Mouse (Mus musculus): ENCODE data around the gene Ap3d1. TPM values are rescaled to one million over a fixed set of nuclear protein-coding genes. Genes with fewer than 3 reads are reported as not detected.

The Ap3d1 gene
- polyA plus RNA-seq, 1 experiment from 2014 or later = 106 TPM

DNA sequence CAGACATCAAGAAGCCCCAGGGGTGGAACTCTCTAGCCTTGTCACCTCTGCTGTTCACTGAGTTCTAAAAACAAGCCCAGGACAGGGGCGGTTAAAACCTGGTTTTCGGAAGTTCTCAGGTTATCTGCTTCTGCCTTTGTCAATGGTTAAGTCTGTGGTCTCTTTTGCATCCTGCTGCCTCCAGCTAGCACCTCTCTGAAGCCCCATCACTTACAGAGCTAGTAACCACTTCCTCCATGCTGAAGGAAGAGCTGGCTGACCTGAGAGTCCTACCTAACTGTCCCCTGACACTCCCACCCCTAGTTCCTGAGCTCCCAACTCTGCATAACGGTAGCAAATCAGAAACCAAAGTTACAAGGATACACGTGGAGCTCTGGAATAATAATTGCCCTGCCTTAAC, 41.3 kb downstream of the Ap3d1 start:
- 47% methylated on average over 4 of the region's 4 CpGs for WGBS
- peaks cover 8% of the 10 kb centered on the region for H3K36me3 ChIP-seq
- peak overlapping the region; percentile 73 for H3K4me3 ChIP-seq
- H3K4me1 ChIP-seq (replicated peaks) = peaks cover 63% of the 10 kb centered on the region
- no peaks in the 10 kb centered on the region for H3K9me3 ChIP-seq
- peak overlapping the region; percentile 83 for H3K9ac ChIP-seq
- no peak for ATAC-seq (ENCODE audit: low read depth)
- no peaks in the 10 kb centered on the region for H3K27me3 ChIP-seq
- H3K4me2 ChIP-seq = peak overlapping the region; percentile 83
- H3K27ac ChIP-seq (replicated peaks) = no peak overlapping the region

- Histone ChIP-seq H3K4me3 (no peak overlapping the region), H3K27ac (replicated peaks) (no peak overlapping the region), H3K36me3 (peaks cover 1% of the 10 kb centered on the region), H3K4me2 (peak overlapping the region; percentile 83), H3K9ac (peak overlapping the region; percentile 83), H3K27me3 (no peaks in the 10 kb centered on the region), H3K4me1 (replicated peaks) (peaks cover 63% of the 10 kb centered on the region), H3K9me3 (no peaks in the 10 kb centered on the region)
- no peak for ATAC-seq (ENCODE audit: low read depth)
- WGBS = 90% methylated on average over 7 of the region's 7 CpGs
These were observed 42.0 kb downstream of the Ap3d1 start for GRCm38 (mm10) chr10:80700038-80700504.

DNA sequence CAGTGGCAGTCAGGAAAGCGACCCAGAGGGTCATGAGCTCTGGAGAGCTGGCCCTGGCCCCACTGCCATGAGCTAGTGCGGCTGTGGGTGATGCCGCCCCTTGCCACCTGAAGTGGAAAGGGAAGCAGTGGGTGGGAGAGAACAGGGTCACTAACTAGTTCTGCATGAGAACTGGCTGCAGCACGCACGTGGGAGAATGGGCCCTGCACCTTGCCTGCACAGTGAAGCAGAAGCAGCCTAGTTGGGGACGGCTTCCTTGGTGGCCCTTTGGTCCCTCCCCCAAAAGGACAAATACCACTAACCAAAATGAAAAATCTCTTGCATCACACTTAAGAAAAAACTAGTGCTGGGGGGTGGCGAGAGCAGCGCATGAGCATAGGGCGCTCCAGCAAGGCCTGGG, 43.5 kb downstream of the Ap3d1 start:
- no peaks in the 10 kb centered on the region for H3K27me3 ChIP-seq
- ATAC-seq (ENCODE audit: low read depth) = no peak
- 90% methylated on average over 9 of the region's 9 CpGs for WGBS

GRCm38 (mm10) chr10:80697812-80698211, 44.3 kb downstream of the Ap3d1 start:
- no peak for ATAC-seq (ENCODE audit: low read depth)
- WGBS = 80% methylated on average over 9 of the region's 9 CpGs
- Histone ChIP-seq H3K9ac (0 out of 2 replicates have a peak overlapping the region, but pooled peaks have one; percentile 34), H3K4me3 (no peak overlapping the region), H3K4me2 (no peak overlapping the region), H3K27me3 (no peaks in the 10 kb centered on the region), H3K36me3 (peaks cover 13% of the 10 kb centered on the region), H3K27ac (replicated peaks) (no peak overlapping the region), H3K4me1 (replicated peaks) (peaks cover 43% of the 10 kb centered on the region), H3K9me3 (no peaks in the 10 kb centered on the region)

More for the DNA sequence above, 43.5 kb downstream of the Ap3d1 start:
- Histone ChIP-seq H3K9ac (0 out of 2 replicates have a peak overlapping the region, but pooled peaks have one; percentile 22), H3K36me3 (peaks cover 10% of the 10 kb centered on the region), H3K27ac (replicated peaks) (no peak overlapping the region), H3K4me3 (no peak overlapping the region), H3K4me2 (no peak overlapping the region), H3K9me3 (no peaks in the 10 kb centered on the region), H3K4me1 (replicated peaks) (peaks cover 51% of the 10 kb centered on the region)

DNA sequence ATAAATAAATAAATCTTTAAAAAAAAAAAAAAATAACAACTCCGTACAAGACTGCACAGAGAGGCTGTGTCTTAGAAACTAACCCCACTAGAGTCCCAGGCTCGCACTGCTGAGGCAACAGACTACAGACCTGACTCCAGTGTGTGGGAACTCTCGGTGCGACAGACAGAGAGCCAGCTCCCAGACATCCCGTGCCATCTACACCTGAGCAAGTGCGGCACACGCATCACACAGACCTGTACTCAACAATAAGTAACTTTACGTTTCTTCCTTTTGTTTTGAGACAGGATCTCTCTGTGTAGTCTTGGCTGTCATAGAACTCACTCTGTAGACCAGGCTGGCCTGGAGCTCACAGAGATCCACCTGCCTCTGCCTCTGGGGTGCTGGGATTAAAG, 44.7 kb downstream of the Ap3d1 start:
- Histone ChIP-seq H3K27ac (replicated peaks) (no peak overlapping the region), H3K4me2 (no peak overlapping the region), H3K36me3 (peaks cover 16% of the 10 kb centered on the region), H3K27me3 (no peaks in the 10 kb centered on the region), H3K9ac (no peak overlapping the region), H3K9me3 (no peaks in the 10 kb centered on the region), H3K4me1 (replicated peaks) (peaks cover 39% of the 10 kb centered on the region), H3K4me3 (no peak overlapping the region)
- WGBS = 92% methylated on average over 8 of the region's 8 CpGs
- no peak for ATAC-seq (ENCODE audit: low read depth)

- peaks cover 38% of the 10 kb centered on the region for H3K4me1 ChIP-seq (replicated peaks)
- H3K4me3 ChIP-seq = no peak overlapping the region
- ATAC-seq (ENCODE audit: low read depth) = no peak
- no peak overlapping the region for H3K4me2 ChIP-seq
- 76% methylated on average over 12 of the region's 12 CpGs for WGBS
- peak overlapping the region; percentile 31; the same call in 1 of the 2 replicates for H3K9ac ChIP-seq
- H3K36me3 ChIP-seq = peaks cover 16% of the 10 kb centered on the region
- H3K9me3 ChIP-seq = no peaks in the 10 kb centered on the region
- peak overlapping the region; percentile 28; the same call in 1 of the 2 replicates for H3K27ac ChIP-seq (replicated peaks)
- H3K27me3 ChIP-seq = no peaks in the 10 kb centered on the region
These were observed 45.3 kb downstream of the Ap3d1 start for GRCm38 (mm10) chr10:80696502-80697392.

GRCm38 (mm10) chr10:80695801-80696501, 46.1 kb downstream of the Ap3d1 start:
- peaks cover 20% of the 10 kb centered on the region for H3K36me3 ChIP-seq
- peaks cover 33% of the 10 kb centered on the region for H3K4me1 ChIP-seq (replicated peaks)
- no peak overlapping the region; the same call in 1 of the 2 replicates for H3K9ac ChIP-seq
- H3K27me3 ChIP-seq = no peaks in the 10 kb centered on the region
- no peak for ATAC-seq (ENCODE audit: low read depth)
- H3K9me3 ChIP-seq = no peaks in the 10 kb centered on the region
- no peak overlapping the region for H3K4me3 ChIP-seq
- no peak overlapping the region for H3K4me2 ChIP-seq
- H3K27ac ChIP-seq (replicated peaks) = peak overlapping the region; percentile 28; the same call in 1 of the 2 replicates
- WGBS = 75% methylated on average over 10 of the region's 10 CpGs

DNA sequence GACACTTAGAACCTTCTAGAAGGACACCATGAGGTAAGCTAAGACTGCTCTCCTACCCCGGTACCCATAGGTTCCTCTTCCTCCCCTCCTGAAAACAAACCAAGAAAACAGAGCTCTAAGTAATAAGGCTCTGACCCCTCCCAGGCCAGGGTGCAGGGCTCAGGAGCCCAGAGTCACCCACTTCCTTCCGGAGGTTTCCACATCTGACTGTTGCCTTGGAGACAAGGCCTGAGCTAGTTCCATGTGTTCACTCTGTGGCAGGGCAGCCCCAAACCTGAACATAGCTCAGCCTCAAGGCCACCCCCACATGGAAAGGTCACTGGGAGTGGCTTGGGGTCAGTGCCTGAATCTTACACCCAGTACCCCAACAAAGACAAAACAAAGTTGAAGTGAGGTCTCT, 46.9 kb downstream of the Ap3d1 start:
- Histone ChIP-seq H3K9me3 (no peaks in the 10 kb centered on the region), H3K4me1 (replicated peaks) (peaks cover 26% of the 10 kb centered on the region), H3K27me3 (no peaks in the 10 kb centered on the region), H3K9ac (no peak overlapping the region), H3K4me2 (no peak overlapping the region), H3K36me3 (peaks cover 27% of the 10 kb centered on the region), H3K4me3 (no peak overlapping the region), H3K27ac (replicated peaks) (no peak overlapping the region)
- WGBS = 84% methylated on average over 2 of the region's 2 CpGs
- no peak for ATAC-seq (ENCODE audit: low read depth)

GRCm38 (mm10) chr10:80694159-80694938, 47.7 kb downstream of the Ap3d1 start:
- Histone ChIP-seq H3K27me3 (no peaks in the 10 kb centered on the region), H3K4me2 (no peak overlapping the region), H3K27ac (replicated peaks) (no peak overlapping the region), H3K9ac (no peak overlapping the region), H3K9me3 (no peaks in the 10 kb centered on the region), H3K4me1 (replicated peaks) (peaks cover 19% of the 10 kb centered on the region), H3K4me3 (no peak overlapping the region), H3K36me3 (peaks cover 36% of the 10 kb centered on the region)
- ATAC-seq (ENCODE audit: low read depth) = no peak
- WGBS = 90% methylated on average over 13 of the region's 13 CpGs

GRCm38 (mm10) chr10:80693401-80694045, 48.5 kb downstream of the Ap3d1 start:
- H3K36me3 ChIP-seq = peaks cover 44% of the 10 kb centered on the region
- WGBS = 88% methylated on average over 12 of the region's 12 CpGs
- no peak overlapping the region for H3K27ac ChIP-seq (replicated peaks)
- no peak for ATAC-seq (ENCODE audit: low read depth)
- no peak overlapping the region for H3K4me3 ChIP-seq
- H3K4me2 ChIP-seq = no peak overlapping the region
- H3K9ac ChIP-seq = no peak overlapping the region
- no peaks in the 10 kb centered on the region for H3K9me3 ChIP-seq
- H3K4me1 ChIP-seq (replicated peaks) = peaks cover 12% of the 10 kb centered on the region
- no peaks in the 10 kb centered on the region for H3K27me3 ChIP-seq

Measured in neural tube, embryonic 13.5 days (tissue).